Mouse (Mus musculus): ENCODE measurements around the gene Hhipl1.

DNA sequence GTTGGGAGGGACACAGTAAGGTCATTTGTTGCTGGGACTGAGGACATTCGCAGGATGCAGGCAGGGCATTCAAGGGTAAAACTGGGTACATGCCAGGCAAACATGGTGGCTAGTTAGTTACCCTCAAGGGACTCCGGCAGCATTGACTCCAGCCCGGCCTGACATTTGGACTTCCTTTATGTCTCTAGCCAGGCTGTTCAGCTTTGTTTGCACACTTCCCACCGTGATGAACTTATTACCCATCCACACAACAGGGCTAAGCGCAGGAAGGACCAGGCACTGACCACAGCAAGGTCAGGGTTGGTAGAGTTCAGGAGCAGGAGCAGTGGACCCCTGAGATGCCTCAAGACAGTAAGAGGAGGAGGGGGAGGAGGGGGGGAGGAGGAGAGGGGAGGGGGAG is 62.9 kb downstream of the Hhipl1 start:
- TF ChIP-seq CTCF (IDR thresholded peaks at IDR 0.05; ENCODE audit: control insufficient read depth, insufficient read depth, insufficient replicate concordance, low read depth, low read length) (no peak), POLR2A (IDR thresholded peaks at IDR 0.05; ENCODE audit: control insufficient read depth, low read depth, low read length) (no peak)
